27 mouse cellular contexts compared by ENCODE assay signal in the genomic region with DNA sequence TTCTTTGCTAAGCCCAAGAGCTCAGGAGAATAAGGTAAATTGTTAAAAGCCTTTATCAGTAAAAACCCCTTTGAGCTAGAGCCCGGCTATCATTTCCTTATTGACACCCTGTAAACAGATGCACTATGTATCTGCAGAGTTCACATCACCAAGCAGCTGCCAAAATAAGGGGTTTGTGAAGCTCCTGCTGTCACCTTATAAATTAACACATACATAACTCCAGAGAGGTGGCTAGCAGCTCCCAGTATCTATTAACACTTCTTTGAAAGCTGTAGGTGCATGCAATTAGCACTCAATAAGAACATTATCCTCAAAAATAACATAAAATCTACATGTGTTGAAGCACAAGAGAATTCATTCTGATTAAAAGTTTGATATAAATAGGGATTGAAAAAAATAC.
"Had no signal": no experiment of that assay in that cellular context is flagged by ENCODE, and none has a peak within 500 bp of the region (broad histone marks: within the 10 kb centered on the region; RNA-seq: fewer than 3 reads in every experiment).

No protein-coding gene starts in this region.

- H3K4me2 ChIP-seq: heart, embryonic 11.5 days; heart, embryonic 13.5 days; heart, embryonic 15.5 days; hindbrain, embryonic 13.5 days; hindbrain, embryonic 15.5 days; kidney, embryonic 15.5 days; limb, embryonic 13.5 days; limb, embryonic 15.5 days; liver, embryonic 12.5 days had no signal

- H3K9me3 ChIP-seq: heart, embryonic 13.5 days; heart, embryonic 15.5 days; hindbrain, embryonic 13.5 days; hindbrain, embryonic 15.5 days; kidney, embryonic 15.5 days; limb, embryonic 13.5 days; limb, embryonic 15.5 days; liver, embryonic 12.5 days had no signal

- H3K27me3 ChIP-seq: heart, embryonic 13.5 days; heart, embryonic 15.5 days; hindbrain, embryonic 13.5 days; hindbrain, embryonic 15.5 days; kidney, embryonic 15.5 days; limb, embryonic 13.5 days; limb, embryonic 15.5 days; liver, embryonic 12.5 days had no signal

- H3K4me1 ChIP-seq: heart, embryonic 13.5 days; heart, embryonic 15.5 days; hindbrain, embryonic 13.5 days; hindbrain, embryonic 15.5 days; kidney, embryonic 15.5 days; limb, embryonic 15.5 days; liver, embryonic 12.5 days had no signal

- H3K4me3 ChIP-seq: heart, adult 2 months; heart, embryonic 13.5 days; heart, embryonic 15.5 days; hindbrain, embryonic 13.5 days; hindbrain, embryonic 15.5 days; kidney, embryonic 15.5 days; limb, embryonic 13.5 days; limb, embryonic 15.5 days; liver, embryonic 12.5 days had no signal

- H3K9ac ChIP-seq: heart, embryonic 13.5 days; heart, embryonic 15.5 days; hindbrain, embryonic 13.5 days; hindbrain, embryonic 15.5 days; kidney, embryonic 15.5 days; limb, embryonic 13.5 days; limb, embryonic 15.5 days; liver, embryonic 12.5 days; liver, embryonic 14.5 days had no signal

- H3K36me3 ChIP-seq: heart, embryonic 13.5 days; heart, embryonic 15.5 days; hindbrain, embryonic 13.5 days; hindbrain, embryonic 15.5 days; kidney, embryonic 15.5 days; limb, embryonic 13.5 days; limb, embryonic 15.5 days; liver, embryonic 12.5 days had no signal

- H3K27ac ChIP-seq: heart, adult 2 months; heart, embryonic 13.5 days; heart, embryonic 15.5 days; hindbrain, embryonic 13.5 days; hindbrain, embryonic 15.5 days; hindbrain, postnatal 0 days; kidney, embryonic 15.5 days; kidney, postnatal 0 days; limb, embryonic 13.5 days; limb, embryonic 15.5 days; liver, embryonic 12.5 days; liver, embryonic 14.5 days had no signal

- ATAC-seq: hindbrain, postnatal 0 days; intestine, embryonic 16.5 days; liver, embryonic 12.5 days had no signal

- DNase-seq: gastrocnemius, postnatal 14 days; gastrocnemius, postnatal 36 days; heart, adult 11 months; heart, adult 2 months; heart, postnatal 14 days; heart, postnatal 36 days; kidney, adult 11 months; kidney, adult 2 months; kidney, adult 9 months; kidney, postnatal 14 days; kidney, postnatal 36 days; layer of hippocampus, adult 9-11 months; layer of hippocampus, postnatal 36 days; left cerebral cortex, postnatal 4 days had no signal
